Mouse (Mus musculus) hindbrain, embryonic 14.5 days (tissue): ENCODE data around the gene Gm19426. TPM values are rescaled to one million over a fixed set of nuclear protein-coding genes. Genes with fewer than 3 reads are reported as not detected.

ENCODE experiments used
- ATAC-seq: fragments of 200-750 bp; cut with Nextera tagmentation; 2 replicates; pipeline ENCODE4 v1.8.0; 2017; ENCODE audit warnings: moderate number of reproducible peaks, mild to moderate bottlenecking, moderate TSS enrichment, moderate library complexity; ENCODE audit not compliant: low FRiP score
- DNase-seq: peaks from one replicate; pipeline ENCODE4 v3.0.0-alpha.2; 2015; ENCODE audit warnings: low spot score
- H3K27ac ChIP-seq: fragments of 300-500 bp; sonication (generic); 2 replicates; pipeline ENCODE4 v1.5.1; 2014; ENCODE audit warnings: mild to moderate bottlenecking, moderate library complexity
- H3K27me3 ChIP-seq: fragments of 300-500 bp; sonication (generic); 2 replicates; pipeline ENCODE4 v1.6.1; 2014; ENCODE audit warnings: mild to moderate bottlenecking, low read length, mixed read lengths; ENCODE audit not compliant: control insufficient read depth, insufficient read depth
- H3K36me3 ChIP-seq: fragments of 300-500 bp; sonication (generic); replicated peaks from 2 replicates; pipeline ENCODE4 v1.6.1; 2014; ENCODE audit not compliant: control insufficient read depth, insufficient read depth
- H3K4me1 ChIP-seq: fragments of 300-500 bp; sonication (generic); replicated peaks from 2 replicates; pipeline ENCODE4 v1.6.1; 2014; ENCODE audit warnings: antibody characterized with exemption, low read length, mixed read lengths; ENCODE audit not compliant: control insufficient read depth, insufficient read depth
- H3K4me2 ChIP-seq: fragments of 300-500 bp; sonication (generic); replicated peaks from 2 replicates; pipeline ENCODE4 v1.6.1; 2014; ENCODE audit warnings: mild to moderate bottlenecking, moderate library complexity
- H3K4me3 ChIP-seq: fragments of 300-500 bp; sonication (generic); replicated peaks from 2 replicates; pipeline ENCODE4 v1.5.1; 2014; ENCODE audit warnings: mild to moderate bottlenecking, low read length
- H3K9ac ChIP-seq: fragments of 300-500 bp; sonication (generic); 2 replicates; pipeline ENCODE4 v1.6.1; 2014
- H3K9me3 ChIP-seq: fragments of 300-500 bp; sonication (generic); 2 replicates; pipeline ENCODE4 v1.6.1; 2016; ENCODE audit warnings: low read length; ENCODE audit not compliant: control insufficient read depth
- WGBS: fragments of 180-500 bp; shearing (Covaris S2); extraction: QIAGEN DNeasy Blood & Tissue Kit; methylation state at CpG from one replicate; pipeline ENCODE4 v1.1.7; 2014; 5-methylcytosine and 5-hydroxymethylcytosine counted together
- polyA plus RNA-seq: library from polyadenylated mRNA; unstranded; fragments of >200 nt; fragmentation: Nextera tagmentation; extraction: Ambion mirVana; gene quantifications from 2 replicates; pipeline ENCODE4 v1.2.1, GENCODE M21; 2014

Gene Gm19426
- polyA plus RNA-seq, 1 experiment from 2014 or later: 3.4 TPM

- Histone ChIP-seq H3K4me3 (no peak overlapping the region), H3K27me3 (no peaks in the 10 kb centered on the region), H3K4me1 (peaks cover 8% of the 10 kb centered on the region), H3K9me3 (no peaks in the 10 kb centered on the region), H3K36me3 (no peaks in the 10 kb centered on the region), H3K27ac (no peak overlapping the region), H3K4me2 (no peak overlapping the region), H3K9ac (no peak overlapping the region)
- WGBS: 69% methylated on average over 6 of the region's 6 CpGs
- no peak for DNase-seq
- ATAC-seq: no peak
Measured at GRCm38 (mm10) chr2:84775665-84776064, 32.2 kb upstream of the Gm19426 start.

- Histone ChIP-seq H3K4me1 (peaks cover 8% of the 10 kb centered on the region), H3K27me3 (no peaks in the 10 kb centered on the region), H3K4me2 (peak within 1 kb of the TSS; percentile 66), H3K27ac (peak within 1 kb of the TSS; percentile 65), H3K9ac (peak within 1 kb of the TSS; percentile 57), H3K36me3 (no peaks in the 10 kb centered on the region), H3K4me3 (peak within 1 kb of the TSS; percentile 31), H3K9me3 (no peaks in the 10 kb centered on the region)
- DNase-seq: no peak
- 55% methylated on average over 9 of the region's 9 CpGs for WGBS
- ATAC-seq: 0 out of 2 replicates have a peak, but pooled peaks have one; percentile 31
Measured at GRCm38 (mm10) chr2:84775241-84775640, 31.8 kb upstream of the Gm19426 start, which contains the start of gene Serping1. TSS of gene Serping1 (minus strand) at chr2:84775444.

GRCm38 (mm10) chr2:84774751-84775150 is 31.3 kb upstream of the Gm19426 start:
- peak; percentile 87 for ATAC-seq
- peak; percentile 38 for DNase-seq
- Histone ChIP-seq H3K9me3 (no peaks in the 10 kb centered on the region), H3K27me3 (no peaks in the 10 kb centered on the region), H3K4me3 (peak overlapping the region; percentile 31), H3K36me3 (no peaks in the 10 kb centered on the region), H3K4me1 (peaks cover 8% of the 10 kb centered on the region), H3K27ac (peak overlapping the region; percentile 65), H3K9ac (peak overlapping the region; percentile 57), H3K4me2 (peak overlapping the region; percentile 66)
- WGBS: under 1% methylated on average over 15 of the region's 15 CpGs

- 88% methylated on average over 5 of the region's 5 CpGs for WGBS
- no peaks in the 10 kb centered on the region for H3K27me3 ChIP-seq
- no peak overlapping the region for H3K4me3 ChIP-seq
- H3K4me2 ChIP-seq: no peak overlapping the region
- ATAC-seq (no peak), DNase-seq (no peak)
- peaks cover 8% of the 10 kb centered on the region for H3K4me1 ChIP-seq
- H3K36me3 ChIP-seq: no peaks in the 10 kb centered on the region
- no peak overlapping the region for H3K27ac ChIP-seq
- no peak overlapping the region for H3K9ac ChIP-seq
- no peaks in the 10 kb centered on the region for H3K9me3 ChIP-seq
Measured at GRCm38 (mm10) chr2:84773195-84773594, 29.7 kb upstream of the Gm19426 start.

- no peaks in the 10 kb centered on the region for H3K27me3 ChIP-seq
- H3K9ac ChIP-seq: no peak overlapping the region
- H3K4me3 ChIP-seq: no peak overlapping the region
- no peaks in the 10 kb centered on the region for H3K36me3 ChIP-seq
- H3K27ac ChIP-seq: no peak overlapping the region
- peaks cover 8% of the 10 kb centered on the region for H3K4me1 ChIP-seq
- ATAC-seq: no peak
- no peaks in the 10 kb centered on the region for H3K9me3 ChIP-seq
- no peak overlapping the region for H3K4me2 ChIP-seq
- DNase-seq: no peak
- 85% methylated on average over 4 of the region's 4 CpGs for WGBS
Measured at GRCm38 (mm10) chr2:84772454-84772853, 29.0 kb upstream of the Gm19426 start.

- ATAC-seq: no peak
- WGBS: 77% methylated on average over 6 of the region's 6 CpGs
- no peak overlapping the region for H3K4me3 ChIP-seq
- no peak for DNase-seq
- peaks cover 8% of the 10 kb centered on the region for H3K4me1 ChIP-seq
- H3K27me3 ChIP-seq: no peaks in the 10 kb centered on the region
- no peaks in the 10 kb centered on the region for H3K9me3 ChIP-seq
- H3K9ac ChIP-seq: no peak overlapping the region
- peaks cover under 1% of the 10 kb centered on the region; the same call in 1 of the 2 replicates for H3K36me3 ChIP-seq
- no peak overlapping the region for H3K27ac ChIP-seq
- H3K4me2 ChIP-seq: no peak overlapping the region
Measured at GRCm38 (mm10) chr2:84770501-84770900, 27.0 kb upstream of the Gm19426 start.

- DNase-seq: no peak
- no peaks in the 10 kb centered on the region for H3K9me3 ChIP-seq
- peaks cover 5% of the 10 kb centered on the region; the same call in 1 of the 2 replicates for H3K36me3 ChIP-seq
- no peak overlapping the region for H3K27ac ChIP-seq
- H3K9ac ChIP-seq: no peak overlapping the region
- no peak overlapping the region for H3K4me3 ChIP-seq
- 56% methylated on average over 1 of the region's 1 CpGs for WGBS
- H3K4me1 ChIP-seq: no peaks in the 10 kb centered on the region
- no peaks in the 10 kb centered on the region for H3K27me3 ChIP-seq
- H3K4me2 ChIP-seq: no peak overlapping the region
- ATAC-seq: no peak
Measured at GRCm38 (mm10) chr2:84762818-84763217, 19.4 kb upstream of the Gm19426 start.

- ATAC-seq (no peak), DNase-seq (no peak)
- H3K27ac ChIP-seq: no peak overlapping the region
- H3K27me3 ChIP-seq: no peaks in the 10 kb centered on the region
- H3K4me3 ChIP-seq: no peak overlapping the region
- WGBS: 55% methylated on average over 4 of the region's 4 CpGs
- no peaks in the 10 kb centered on the region for H3K4me1 ChIP-seq
- H3K9me3 ChIP-seq: no peaks in the 10 kb centered on the region
- H3K9ac ChIP-seq: no peak overlapping the region
- H3K4me2 ChIP-seq: no peak overlapping the region
- peaks cover 5% of the 10 kb centered on the region; the same call in 1 of the 2 replicates for H3K36me3 ChIP-seq
Measured at GRCm38 (mm10) chr2:84762295-84762694, 18.8 kb upstream of the Gm19426 start.

- 95% methylated on average over 1 of the region's 1 CpGs for WGBS
- ATAC-seq (no peak), DNase-seq (no peak)
- Histone ChIP-seq H3K9ac (no peak overlapping the region), H3K4me1 (no peaks in the 10 kb centered on the region), H3K27ac (no peak overlapping the region), H3K9me3 (no peaks in the 10 kb centered on the region), H3K36me3 (peaks cover 5% of the 10 kb centered on the region; the same call in 1 of the 2 replicates), H3K4me2 (no peak overlapping the region), H3K4me3 (no peak overlapping the region), H3K27me3 (no peaks in the 10 kb centered on the region)
Measured at GRCm38 (mm10) chr2:84761840-84762239, 18.4 kb upstream of the Gm19426 start.

GRCm38 (mm10) chr2:84761309-84761708 is 17.9 kb upstream of the Gm19426 start:
- Histone ChIP-seq H3K4me2 (no peak overlapping the region), H3K4me1 (no peaks in the 10 kb centered on the region), H3K27me3 (no peaks in the 10 kb centered on the region), H3K36me3 (peaks cover 5% of the 10 kb centered on the region; the same call in 1 of the 2 replicates), H3K4me3 (no peak overlapping the region), H3K9ac (no peak overlapping the region), H3K9me3 (no peaks in the 10 kb centered on the region), H3K27ac (no peak overlapping the region)
- WGBS: 91% methylated on average over 3 of the region's 3 CpGs
- DNase-seq (no peak), ATAC-seq (no peak)
